Mouse (Mus musculus) ES-E14 (cell line): ENCODE results near the gene Ddx20. TPM values are rescaled to one million over a fixed set of nuclear protein-coding genes. Genes with fewer than 3 reads are reported as not detected.

Experiments used
- DNase-seq: peaks from one replicate; pipeline ENCODE4 v3.0.0-alpha.2; 2013; ENCODE audit warnings: low read depth, low spot score
- H3K27ac ChIP-seq: 2 replicates; pipeline ENCODE4 v1.5.1; 2012; ENCODE audit warnings: low read depth, mild to moderate bottlenecking, low read length, moderate library complexity, mixed read lengths; ENCODE audit not compliant: poor library complexity, insufficient read depth, severe bottlenecking
- H3K36me3 ChIP-seq: 2 replicates; pipeline ENCODE4 v1.6.1; 2012; ENCODE audit warnings: mild to moderate bottlenecking, low read length, moderate library complexity, mixed read lengths; ENCODE audit not compliant: control insufficient read depth, poor library complexity, insufficient read depth, severe bottlenecking
- H3K4me1 ChIP-seq, 2 experiments: fragments of 150-350 bp in 1 of 2; sonication (generic) in 1 of 2; 2 replicates each; pipeline ENCODE4 v1.6.1; 2012; ENCODE audit warnings: low read length in 2 of 2, mild to moderate bottlenecking in 1 of 2, mixed read lengths in 1 of 2; ENCODE audit not compliant: control insufficient read depth in 2 of 2, insufficient read depth in 2 of 2, poor library complexity in 1 of 2
- H3K4me3 ChIP-seq, 2 experiments: fragments of 150-350 bp in 1 of 2; sonication (generic) in 1 of 2; 2 replicates each; pipeline ENCODE4 v1.5.1; 2012; ENCODE audit warnings: low read length in 2 of 2, low read depth in 1 of 2, mild to moderate bottlenecking in 1 of 2, mixed read lengths in 1 of 2; ENCODE audit not compliant: insufficient read depth in 1 of 2, poor library complexity in 1 of 2, severe bottlenecking in 1 of 2
- H3K9ac ChIP-seq: 2 replicates; pipeline ENCODE4 v1.6.1; 2012; ENCODE audit warnings: low read depth, mild to moderate bottlenecking, low read length, mixed read lengths; ENCODE audit not compliant: poor library complexity, insufficient read depth, severe bottlenecking
- H3K9me3 ChIP-seq: fragments of 150-350 bp; sonication (generic); 2 replicates; pipeline ENCODE4 v1.6.1; 2012; ENCODE audit warnings: low read depth, mild to moderate bottlenecking, low read length; ENCODE audit not compliant: control insufficient read depth, insufficient read depth
- CHD2 ChIP-seq: IDR thresholded peaks from 2 replicates; pipeline ENCODE4 v1.6.1; 2014; ENCODE audit warnings: mild to moderate bottlenecking, low read depth, low read length, inconsistent platforms
- HCFC1 ChIP-seq: IDR thresholded peaks from 2 replicates; pipeline ENCODE4 v1.6.1; 2012; ENCODE audit warnings: low read length, inconsistent platforms, borderline replicate concordance; ENCODE audit not compliant: insufficient read depth
- MAFK ChIP-seq: IDR thresholded peaks from 2 replicates; pipeline ENCODE4 v1.6.1; 2014; ENCODE audit warnings: mild to moderate bottlenecking, low read depth, low read length, inconsistent platforms; ENCODE audit not compliant: insufficient read depth
- ZC3H11A ChIP-seq: IDR thresholded peaks from 2 replicates; pipeline ENCODE4 v1.6.1; 2012; ENCODE audit warnings: low read depth, mild to moderate bottlenecking, inconsistent platforms, low read length, borderline replicate concordance
- ZNF384 ChIP-seq: IDR thresholded peaks from 2 replicates; pipeline ENCODE4 v1.6.1; 2012; ENCODE audit warnings: low read depth, low read length, inconsistent platforms
- in situ Hi-C, 2 experiments: fragments of 600-800 bp; cut with MboI; formaldehyde crosslinking; loops; one replicate each; pipeline ENCODE4 v1.15.1; 2025; ENCODE audit warnings: low sequenced_read_pairs in 2 of 2, inconsistent platforms in 1 of 2; ENCODE audit not compliant: unreplicated experiment in 2 of 2
- total RNA-seq: library from RNA; depleted of rRNA; stranded (reverse); fragments of 300-350 nt; gene quantifications from 2 replicates; pipeline ENCODE4 v1.2.3, GENCODE M21; 2012; rRNA removed

The Ddx20 gene
- total RNA-seq, 1 experiment, result 46.7 TPM

DNA sequence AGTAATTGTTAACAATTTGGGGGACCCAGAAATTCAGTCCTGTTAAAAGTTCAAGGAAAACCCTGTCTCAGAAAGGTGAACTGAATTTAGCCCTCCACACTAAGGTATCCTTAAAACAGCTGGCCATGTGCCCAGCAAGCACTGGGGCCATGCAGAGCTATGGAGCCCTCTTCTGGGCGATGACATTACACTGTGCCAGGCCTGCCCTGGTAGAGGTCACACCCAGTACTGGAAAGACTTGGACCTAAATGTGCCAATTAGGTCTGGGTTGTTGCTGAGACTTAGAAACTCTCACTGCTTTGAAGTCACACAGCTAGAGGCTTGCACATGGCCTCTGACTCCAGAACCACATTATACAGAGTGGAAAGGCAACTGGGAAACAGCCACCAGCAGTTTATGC lies 45.2 kb downstream of the Ddx20 start:
- Histone ChIP-seq H3K27ac (no peak overlapping the region), H3K36me3 (no peaks in the 10 kb centered on the region), H3K9me3 (no peaks in the 10 kb centered on the region), H3K4me3 (no peak overlapping the region), H3K4me1 (no peaks in the 10 kb centered on the region), H3K9ac (no peak overlapping the region)
- in situ Hi-C loops, result no loop called here
- no peak for DNase-seq
- no peak for TF ChIP-seq CHD2

DNA sequence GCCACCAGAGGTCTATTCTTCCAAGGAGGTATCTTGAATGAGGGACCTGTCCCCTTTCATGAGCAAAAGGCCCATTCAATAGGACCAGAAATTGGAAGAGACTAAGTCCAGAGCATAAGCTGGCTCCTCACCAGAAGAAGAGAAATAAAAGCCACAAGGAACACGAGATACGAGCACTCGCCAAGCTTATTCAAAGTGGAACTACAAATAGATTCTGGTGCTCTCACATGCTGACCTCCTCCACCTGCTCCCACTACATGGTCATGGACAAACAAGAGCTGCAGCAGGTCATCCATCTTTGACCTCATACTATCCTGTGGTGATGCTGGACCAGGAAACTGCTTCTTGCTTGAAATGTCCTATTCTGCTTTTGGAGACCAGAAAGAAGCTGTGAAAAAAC lies 54.4 kb downstream of the Ddx20 start:
- Histone ChIP-seq H3K9me3 (no peaks in the 10 kb centered on the region), H3K27ac (no peak overlapping the region), H3K9ac (no peak overlapping the region), H3K36me3 (no peaks in the 10 kb centered on the region), H3K4me3 (no peak overlapping the region), H3K4me1 (no peaks in the 10 kb centered on the region)
- in situ Hi-C loops, result no loop called here
- no peak for TF ChIP-seq ZC3H11A
- TF ChIP-seq CHD2, result no peak
- no peak for TF ChIP-seq MAFK
- no peak for TF ChIP-seq HCFC1
- TF ChIP-seq ZNF384, result no peak
- no peak for DNase-seq

DNA sequence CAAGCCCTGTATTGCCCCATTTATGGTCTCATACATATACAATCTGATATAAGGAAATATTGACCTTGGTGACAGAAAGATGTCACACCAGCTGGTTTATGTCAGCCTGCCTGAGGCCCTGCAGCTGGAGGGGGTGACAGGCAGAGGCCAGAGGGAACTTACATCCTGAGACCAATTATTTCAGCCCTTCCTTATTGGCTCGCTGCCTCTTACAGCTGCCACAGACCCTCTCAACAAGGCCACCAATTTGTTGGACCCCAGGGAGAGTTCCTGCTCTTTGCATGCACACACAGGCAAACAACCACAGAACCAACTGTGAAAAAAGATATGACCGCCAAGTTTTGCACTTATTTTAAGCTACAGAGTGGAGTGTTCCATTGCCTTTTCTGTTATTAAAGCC lies 55.1 kb downstream of the Ddx20 start:
- no peak overlapping the region for H3K27ac ChIP-seq
- DNase-seq, result no peak
- in situ Hi-C loops, result no loop called here

More for the DNA sequence above, 55.1 kb downstream of the Ddx20 start:
- TF ChIP-seq HCFC1 (no peak), ZNF384 (no peak), ZC3H11A (no peak), CHD2 (no peak)
- Histone ChIP-seq H3K4me1 (no peaks in the 10 kb centered on the region), H3K9me3 (no peaks in the 10 kb centered on the region), H3K36me3 (no peaks in the 10 kb centered on the region), H3K9ac (no peak overlapping the region), H3K4me3 (no peak overlapping the region)

Other genes with a start within 250 kb of the Ddx20 start
- 0.04 and 0.16 TPM in 2 replicates for gene Kcnd3, start 235.2 kb downstream of the Ddx20 start, total RNA-seq
- gene Inka2, start 17.0 kb upstream of the Ddx20 start, total RNA-seq, result 5.2 and 5.5 TPM in 2 replicates
- gene Rap1a, start 113.8 kb upstream of the Ddx20 start, total RNA-seq, result 13.6 and 23.2 TPM in 2 replicates
- gene Adora3, start 183.3 kb upstream of the Ddx20 start, total RNA-seq, result not detected in 2 replicates
- not detected in 2 replicates for gene Tmigd3, start 183.3 kb upstream of the Ddx20 start, total RNA-seq
- gene I830077J02Rik, start 245.1 kb upstream of the Ddx20 start, total RNA-seq, result 0.48 and 0.54 TPM in 2 replicates